Mouse (Mus musculus) granulocyte monocyte progenitor cell, adult 5-6 weeks (primary cell): ENCODE data around the gene Gm45213. TPM values are rescaled to one million over a fixed set of nuclear protein-coding genes. Genes with fewer than 3 reads are reported as not detected.

Experiments used
- ATAC-seq: replicated peaks from 2 replicates; pipeline ENCODE4 v1.8.0; 2016; ENCODE audit warnings: mild to moderate bottlenecking, moderate TSS enrichment, inconsistent platforms; ENCODE audit not compliant: poor library complexity, severe bottlenecking
- total RNA-seq, 2 experiments: library from RNA; stranded (forward) in 1 of 2; stranded (reverse) in 1 of 2; fragments of 200-712, 200-1000 nt in 1 of 2; fragments of >200 nt in 1 of 2; fragmentation: Nextera tagmentation in 1 of 2; gene quantifications; 2 replicates each; pipeline ENCODE4 v1.2.3; 2014 to 2017

The Gm45213 gene
- not detected in 2 replicates for total RNA-seq (2014; fragmentation: Nextera tagmentation)
- not detected in 2 replicates for total RNA-seq (2017)

- ATAC-seq: no peak
These were observed at the start of gene Gm45213 for GRCm38 (mm10) chr7:66043552-66044459. Gene Gm45213 (plus strand): TSS chr7:66043602.

- ATAC-seq: no peak
These were observed 42.2 kb upstream of the Gm45213 start for GRCm38 (mm10) chr7:66001035-66001754.

GRCm38 (mm10) chr7:66001797-66002196 is 41.6 kb upstream of the Gm45213 start:
- no peak for ATAC-seq

- ATAC-seq: no peak
These were observed 40.0 kb upstream of the Gm45213 start for GRCm38 (mm10) chr7:66003447-66003846.

- ATAC-seq: no peak
These were observed 39.4 kb upstream of the Gm45213 start for GRCm38 (mm10) chr7:66003865-66004638.

GRCm38 (mm10) chr7:66005066-66005465 is 38.3 kb upstream of the Gm45213 start:
- ATAC-seq: no peak

GRCm38 (mm10) chr7:66008161-66008891 is 35.1 kb upstream of the Gm45213 start:
- no peak for ATAC-seq

- ATAC-seq: no peak
These were observed 34.5 kb upstream of the Gm45213 start for GRCm38 (mm10) chr7:66008892-66009273.

GRCm38 (mm10) chr7:66010518-66010917 is 32.9 kb upstream of the Gm45213 start:
- no peak for ATAC-seq

- ATAC-seq: no peak
These were observed 15.7 kb upstream of the Gm45213 start for GRCm38 (mm10) chr7:66027747-66028146.

GRCm38 (mm10) chr7:66028766-66029512 is 14.5 kb upstream of the Gm45213 start:
- ATAC-seq: no peak

- ATAC-seq: no peak
These were observed 6.6 kb upstream of the Gm45213 start for GRCm38 (mm10) chr7:66036809-66037208.

- ATAC-seq: no peak
These were observed 5.1 kb upstream of the Gm45213 start for GRCm38 (mm10) chr7:66038261-66038660.

GRCm38 (mm10) chr7:66038730-66039129 is 4.7 kb upstream of the Gm45213 start:
- ATAC-seq: no peak

GRCm38 (mm10) chr7:66040026-66040814 is 3.2 kb upstream of the Gm45213 start:
- no peak for ATAC-seq

- ATAC-seq: no peak
These were observed 1.2 kb downstream of the Gm45213 start for GRCm38 (mm10) chr7:66044617-66045016.

- ATAC-seq: no peak
These were observed 3.8 kb downstream of the Gm45213 start for GRCm38 (mm10) chr7:66046921-66047918.
